1 mouse cellular context compared by ENCODE assay signal in genomic region chr2:91922586-91923414, GRCm38 (mm10).
TF ChIP-seq lines count a peak whose summit lies in the region.

No protein-coding gene starts in this region.

TF ChIP-seq in MEL, 35 proteins besides CTCF, POLR2A, EP300 and RAD21 (continued from another document):
- TF ChIP-seq NELFE (IDR thresholded peaks at IDR 0.05; ENCODE audit: low read depth, low read length), result peak; percentile 76
- 0 out of 2 replicates have a peak, but pooled peaks have one; percentile 18 for TF ChIP-seq ETS1 (IDR thresholded peaks at IDR 0.05; ENCODE audit: low read depth, low read length)
- peak; percentile 36; the same call in 1 of the 2 replicates for TF ChIP-seq MYC (IDR thresholded peaks at IDR 0.05; ENCODE audit: low read depth, low read length)
- no peak for TF ChIP-seq ZNF384 (IDR thresholded peaks at IDR 0.05; ENCODE audit: low read depth, low read length)
- TF ChIP-seq MXI1 (IDR thresholded peaks at IDR 0.05; ENCODE audit: low read depth, low read length), result peak; percentile 51
- TF ChIP-seq UBTF (IDR thresholded peaks at IDR 0.05; ENCODE audit: borderline replicate concordance, insufficient read depth, low read depth, low read length), result no peak
- TF ChIP-seq POLR2AphosphoS2 (IDR thresholded peaks at IDR 0.05; ENCODE audit: low read length), result peak; percentile 65; the same call in 1 of the 2 replicates
- TF ChIP-seq SIN3A (IDR thresholded peaks at IDR 0.05; ENCODE audit: low read length), result peak; percentile 86
- TF ChIP-seq ELF1 (IDR thresholded peaks at IDR 0.05; ENCODE audit: low read depth, low read length), result peak; percentile 55
- TF ChIP-seq KAT2A (conservative IDR thresholded peaks at IDR 0.05; ENCODE audit: low read depth, low read length), result peak; percentile 46; the same call in 1 of the 2 replicates
- TF ChIP-seq TAL1 (IDR thresholded peaks at IDR 0.05; ENCODE audit: low read length), result no peak
- no peak for TF ChIP-seq ZC3H11A (IDR thresholded peaks at IDR 0.05; ENCODE audit: low read depth, low read length)
